Mouse (Mus musculus) CD4-positive naive resting alpha-beta T cell, adult 57 days (primary cell): ENCODE data around the gene Gm26920. TPM values are rescaled to one million over a fixed set of nuclear protein-coding genes. Genes with fewer than 3 reads are reported as not detected.

ENCODE experiments used
- total RNA-seq: library from RNA; stranded (reverse); gene quantifications from one replicate; pipeline ENCODE4 v1.2.4, GENCODE M21; 2023

Gm26920 gene
- 3.0 TPM for total RNA-seq

GRCm38 (mm10) chr7:30090092-30090969 lies at the start of gene Gm26920, which contains the start of gene Zfp566:
Gene Gm26920 (minus strand): TSS chr7:30090410.
Gene Zfp566 (minus strand): TSS chr7:30090527.

GRCm38 (mm10) chr7:30121308-30122187 lies 31.3 kb upstream of the Gm26920 start, which contains the start of gene Zfp382:
Gene Zfp382 (plus strand): TSS chr7:30121942.

GRCm38 (mm10) chr7:30094646-30095429 lies 4.6 kb upstream of the Gm26920 start, which contains the start of gene Zfp260:
Gene Zfp260 (plus strand): TSS chr7:30094777.

GRCm38 (mm10) chr7:30072146-30073028 lies 17.8 kb downstream of the Gm26920 start, which contains the start of gene Zfp82:
Gene Zfp82 (minus strand): TSS chr7:30072900.

GRCm38 (mm10) chr7:30050882-30051548 lies 39.2 kb downstream of the Gm26920 start, which contains the start of gene Zfp14:
Gene Zfp14 (minus strand): TSS chr7:30051380.

Other genes with a start within 250 kb of the Gm26920 start
- 3.4 TPM for gene Zfp940, start 236.7 kb downstream of the Gm26920 start, total RNA-seq
- 18.9 TPM for gene Zfp420, start 230.4 kb downstream of the Gm26920 start, total RNA-seq
- gene Zfp27, start 183.8 kb downstream of the Gm26920 start, total RNA-seq = 8.3 TPM
- 3.7 TPM for gene Zfp383, start 182.2 kb downstream of the Gm26920 start, total RNA-seq
- 10.7 TPM for gene Zfp74, start 136.3 kb downstream of the Gm26920 start, total RNA-seq
- 21.7 TPM for gene Zfp568, start 106.5 kb downstream of the Gm26920 start, total RNA-seq
- gene Zfp14, start 39.0 kb downstream of the Gm26920 start, total RNA-seq = 7.3 TPM
- gene Zfp82, start 17.5 kb downstream of the Gm26920 start, total RNA-seq = 3.9 TPM
- gene Zfp566, start 117 bp upstream of the Gm26920 start, total RNA-seq = 7.2 TPM
- 38.4 TPM for gene Zfp260, start 4.4 kb upstream of the Gm26920 start, total RNA-seq
- gene Zfp382, start 31.5 kb upstream of the Gm26920 start, total RNA-seq = 10.4 TPM
- 50.5 TPM for gene Zfp146, start 79.3 kb upstream of the Gm26920 start, total RNA-seq
- gene Cox7a1, start 93.7 kb upstream of the Gm26920 start, total RNA-seq = not detected
- gene Capns1, start 108.4 kb upstream of the Gm26920 start, total RNA-seq = 145 TPM
- 25.1 TPM for gene Polr2i, start 141.5 kb upstream of the Gm26920 start, total RNA-seq
- gene Tbcb, start 141.9 kb upstream of the Gm26920 start, total RNA-seq = 15.5 TPM
- gene Ovol3, start 145.3 kb upstream of the Gm26920 start, total RNA-seq = not detected
- 1.6 TPM for gene Thap8, start 189.7 kb upstream of the Gm26920 start, total RNA-seq
- 6.8 TPM for gene Wdr62, start 190.0 kb upstream of the Gm26920 start, total RNA-seq
- 0.38 TPM for gene Clip3, start 201.3 kb upstream of the Gm26920 start, total RNA-seq
- 54.2 TPM for gene Alkbh6, start 218.3 kb upstream of the Gm26920 start, total RNA-seq
- gene Syne4, start 224.4 kb upstream of the Gm26920 start, total RNA-seq = 5.9 TPM
- gene E130208F15Rik, start 231.3 kb upstream of the Gm26920 start, total RNA-seq = 9.7 TPM
- 14.8 TPM for gene Sdhaf1, start 233.5 kb upstream of the Gm26920 start, total RNA-seq